Comparison of ENCODE assay signal across 8 mouse cellular contexts in the genomic region with DNA sequence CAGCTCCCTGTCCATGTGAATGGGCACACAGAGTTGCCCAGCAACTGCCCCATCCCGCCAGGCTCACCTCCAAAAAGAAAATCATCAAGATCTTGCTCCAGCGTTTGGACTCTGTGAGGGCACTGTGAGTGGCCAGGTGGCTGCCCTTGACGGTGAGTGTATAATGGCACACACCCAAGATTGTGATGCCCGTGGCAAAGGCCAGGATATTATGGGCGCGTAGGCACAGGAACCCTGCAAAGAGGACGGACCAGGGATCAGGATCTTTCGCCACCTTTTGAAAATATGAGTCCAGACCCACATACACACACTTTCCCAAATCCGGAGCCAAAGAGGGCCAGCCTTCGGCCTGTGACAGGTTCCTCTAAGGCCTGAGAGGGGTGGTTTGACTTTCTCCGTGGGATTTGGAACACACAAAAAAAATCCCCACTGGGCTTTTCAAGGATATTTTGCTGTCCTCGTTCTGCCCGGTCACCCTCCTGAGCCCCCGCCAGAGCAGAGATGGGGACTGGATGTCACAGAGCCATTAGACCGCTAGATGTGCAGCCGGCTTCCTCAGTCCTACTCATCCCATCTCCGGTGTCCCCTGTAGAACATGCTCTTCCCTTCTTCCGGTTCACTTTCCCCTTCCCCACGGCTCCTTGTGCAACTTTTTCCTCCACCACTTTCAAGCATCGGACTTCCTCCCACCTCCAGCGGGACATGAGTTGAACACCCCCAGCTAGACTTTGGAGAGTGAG. TPM values are rescaled to one million over a fixed set of nuclear protein-coding genes. Genes with fewer than 3 reads are reported as not detected.
DNase-seq lines count a peak whose midpoint lies in the region; ATAC-seq and TF ChIP-seq lines count a peak whose summit lies in the region.

No protein-coding gene starts in this region.

- 59% methylated on average over 21 of the region's 21 CpGs for WGBS in bone marrow, adult 2 months
- WGBS in forebrain, postnatal 0 days, result 50% methylated on average over 21 of the region's 21 CpGs
- WGBS in limb, embryonic 14.5 days, result 61% methylated on average over 21 of the region's 21 CpGs
- WGBS in stomach, embryonic 16.5 days, result 50% methylated on average over 21 of the region's 21 CpGs

- TF ChIP-seq POLR2A in bone marrow, adult 2 months (IDR thresholded peaks at IDR 0.05; ENCODE audit: borderline replicate concordance, control insufficient read depth, low read depth, low read length), result no peak
- TF ChIP-seq POLR2A in limb, embryonic 14.5 days (IDR thresholded peaks at IDR 0.05; ENCODE audit: borderline replicate concordance, extremely low read depth, insufficient read depth, insufficient read length), result no peak

- peak overlapping the region; percentile 79 for H3K27ac ChIP-seq in gastrocnemius, adult 2 months
- H3K27ac ChIP-seq in bone marrow, adult 2 months (ENCODE audit: control insufficient read depth, insufficient read depth, low read depth, low read length, poor library complexity), result no peak overlapping the region
- H3K27ac ChIP-seq in forebrain, postnatal 0 days (ENCODE audit: low read depth, low read length), result no peak overlapping the region
- H3K27ac ChIP-seq in limb, embryonic 14.5 days (replicated peaks; ENCODE audit: low read depth, low read length), result no peak overlapping the region
- peak overlapping the region; percentile 24; the same call in 1 of the 2 replicates for H3K27ac ChIP-seq in stomach, embryonic 16.5 days (ENCODE audit: low read length)

- DNase-seq in gastrocnemius, adult 2 months, result no peak
- no peak for DNase-seq in gastrocnemius, postnatal 14 days
- no peak for DNase-seq in forebrain, postnatal 0 days
- no peak for DNase-seq in limb, embryonic 14.5 days (ENCODE audit: low spot score)
- DNase-seq in right cerebral cortex, postnatal 36 days (ENCODE audit: low spot score in 2 of 2), result no peak
- no peak for DNase-seq in left cerebral cortex, postnatal 14 days (ENCODE audit: low spot score in 2 of 2)

- peak overlapping the region; percentile 78 for H3K4me3 ChIP-seq in gastrocnemius, adult 2 months
- peak overlapping the region; percentile 21 for H3K4me3 ChIP-seq in bone marrow, adult 2 months (replicated peaks; ENCODE audit: control insufficient read depth, low read depth, low read length)
- H3K4me3 ChIP-seq in forebrain, postnatal 0 days (ENCODE audit: low read depth, low read length), result peak overlapping the region; percentile 36
- H3K4me3 ChIP-seq in limb, embryonic 14.5 days (replicated peaks; ENCODE audit: low read length), result peak overlapping the region; percentile 41
- peak overlapping the region; percentile 48 for H3K4me3 ChIP-seq in stomach, embryonic 16.5 days (replicated peaks; ENCODE audit: low read length)

- H3K9ac ChIP-seq in forebrain, postnatal 0 days, result peak overlapping the region; percentile 44
- peak overlapping the region; percentile 49 for H3K9ac ChIP-seq in limb, embryonic 14.5 days (ENCODE audit: low read depth, low read length, severe bottlenecking)
- peak overlapping the region; percentile 71 for H3K9ac ChIP-seq in stomach, embryonic 16.5 days (ENCODE audit: low read length)

- H3K27me3 ChIP-seq in forebrain, postnatal 0 days (ENCODE audit: insufficient read depth, low read length), result no peaks in the 10 kb centered on the region
- H3K27me3 ChIP-seq in limb, embryonic 14.5 days (ENCODE audit: control insufficient read depth, insufficient read depth, low read length), result peaks cover 27% of the 10 kb centered on the region
- 0 out of 2 replicates have a peak, but pooled peaks cover 5% of the 10 kb centered on the region for H3K27me3 ChIP-seq in stomach, embryonic 16.5 days (ENCODE audit: control insufficient read depth, insufficient read depth, low read length)

- no peaks in the 10 kb centered on the region for H3K36me3 ChIP-seq in forebrain, postnatal 0 days (ENCODE audit: insufficient read depth)
- no peaks in the 10 kb centered on the region for H3K36me3 ChIP-seq in limb, embryonic 14.5 days (ENCODE audit: control insufficient read depth, insufficient read depth, low read length)
- H3K36me3 ChIP-seq in stomach, embryonic 16.5 days (ENCODE audit: control insufficient read depth, insufficient read depth, low read length), result no peaks in the 10 kb centered on the region

- peaks cover 1% of the 10 kb centered on the region for H3K4me1 ChIP-seq in bone marrow, adult 2 months (ENCODE audit: control insufficient read depth, insufficient read depth, low read length)
- H3K4me1 ChIP-seq in forebrain, postnatal 0 days (ENCODE audit: insufficient read depth), result peaks cover 5% of the 10 kb centered on the region
- no peaks in the 10 kb centered on the region for H3K4me1 ChIP-seq in limb, embryonic 14.5 days (ENCODE audit: control insufficient read depth, insufficient read depth, low read length)
- H3K4me1 ChIP-seq in stomach, embryonic 16.5 days (ENCODE audit: control insufficient read depth, insufficient read depth, low read length), result peaks cover 18% of the 10 kb centered on the region

- ATAC-seq in forebrain, postnatal 0 days, result peak; percentile 23
- ATAC-seq in limb, embryonic 14.5 days (ENCODE audit: low FRiP score, low read depth), result no peak
- no peak for ATAC-seq in stomach, embryonic 16.5 days (ENCODE audit: insufficient read depth, low FRiP score)

- TF ChIP-seq CTCF in gastrocnemius, adult 2 months (IDR thresholded peaks at IDR 0.05), result no peak
- no peak for TF ChIP-seq CTCF in bone marrow, adult 2 months (IDR thresholded peaks at IDR 0.05; ENCODE audit: control insufficient read depth, insufficient read depth, low read length)
- TF ChIP-seq CTCF in forebrain, postnatal 0 days (IDR thresholded peaks at IDR 0.05; ENCODE audit: low read depth), result no peak

- no peaks in the 10 kb centered on the region for H3K9me3 ChIP-seq in forebrain, postnatal 0 days (ENCODE audit: low read length)
- H3K9me3 ChIP-seq in limb, embryonic 14.5 days (ENCODE audit: control insufficient read depth, low read length), result no peaks in the 10 kb centered on the region
- no peaks in the 10 kb centered on the region for H3K9me3 ChIP-seq in stomach, embryonic 16.5 days (replicated peaks; ENCODE audit: control insufficient read depth, low read length)

- intact Hi-C loops in gastrocnemius, adult 2 months (cut with DNase I), result no loop called here
- intact Hi-C loops in gastrocnemius, postnatal 14 days (cut with DNase I; ENCODE audit: low total_unique reads), result no loop called here
- intact Hi-C loops in left cerebral cortex, postnatal 14 days (cut with DNase I), result no loop called here

- peak overlapping the region; percentile 63 for H3K4me2 ChIP-seq in forebrain, postnatal 0 days (ENCODE audit: low read depth)
- peak overlapping the region; percentile 84 for H3K4me2 ChIP-seq in limb, embryonic 14.5 days (replicated peaks; ENCODE audit: low read depth, low read length, severe bottlenecking)
- H3K4me2 ChIP-seq in stomach, embryonic 16.5 days (ENCODE audit: low read depth, low read length), result peak overlapping the region; percentile 87

RNA-seq across cellular contexts. Expression of a gene that starts 0.8 kb away (rescaled TPM):
- total RNA-seq in gastrocnemius, adult 2 months (2021), result 1 to 10 TPM; 2.4 to 5.4 TPM
- total RNA-seq in gastrocnemius, postnatal 14 days (2021), result 1 to 10 TPM; 1.6 to 1.7 TPM
- polyA plus RNA-seq in bone marrow, adult 2 months (2011; ENCODE audit: insufficient read depth, insufficient read length, low replicate concordance, missing spikeins), result 0.77 and 1.4 TPM in 2 replicates
- 3.8 and 6.5 TPM in 2 replicates for total RNA-seq in forebrain, postnatal 0 days (2014; rRNA removed)
- 0.47 and 0.48 TPM in 2 replicates for polyA plus RNA-seq in forebrain, postnatal 0 days (2015; fragmentation: Nextera tagmentation; extraction: Ambion mirVana)
- 0.35 and 0.40 TPM in 2 replicates for polyA plus RNA-seq in limb, embryonic 14.5 days (2012; rRNA removed)
- polyA plus RNA-seq in limb, embryonic 14.5 days (2014; fragmentation: Nextera tagmentation; extraction: Ambion mirVana), result 0.12 TPM in 1 of 2 replicates, not detected in the other
- 1.6 and 1.7 TPM in 2 replicates for polyA plus RNA-seq in stomach, embryonic 16.5 days (2015; fragmentation: Nextera tagmentation; extraction: Ambion mirVana)
- total RNA-seq in left cerebral cortex, postnatal 14 days (2021), result 1 to 10 TPM; 7.2 to 7.5 TPM

RNA-seq across cellular contexts. Expression of a gene that starts 10.3 kb away (rescaled TPM):
- total RNA-seq in gastrocnemius, adult 2 months (2021), result not detected
- total RNA-seq in gastrocnemius, postnatal 14 days (2021), result not detected
- polyA plus RNA-seq in bone marrow, adult 2 months (2011; ENCODE audit: insufficient read depth, insufficient read length, low replicate concordance, missing spikeins), result not detected in 2 replicates
- 0.15 TPM in 1 of 2 replicates, not detected in the other for total RNA-seq in forebrain, postnatal 0 days (2014; rRNA removed)
- 0.10 and 0.13 TPM in 2 replicates for polyA plus RNA-seq in forebrain, postnatal 0 days (2015; fragmentation: Nextera tagmentation; extraction: Ambion mirVana)
- 0.29 and 0.44 TPM in 2 replicates for polyA plus RNA-seq in limb, embryonic 14.5 days (2012; rRNA removed)
- polyA plus RNA-seq in limb, embryonic 14.5 days (2014; fragmentation: Nextera tagmentation; extraction: Ambion mirVana), result 0.08 and 0.19 TPM in 2 replicates
- polyA plus RNA-seq in stomach, embryonic 16.5 days (2015; fragmentation: Nextera tagmentation; extraction: Ambion mirVana), result 1.9 and 2.5 TPM in 2 replicates
- total RNA-seq in left cerebral cortex, postnatal 14 days (2021), result under 1 TPM in 1 of 2 experiments, not detected in 1; 0.38 TPM

RNA-seq across cellular contexts. Expression of a gene that starts 19.8 kb away (rescaled TPM):
- 1 to 10 TPM; 2.9 to 4.4 TPM for total RNA-seq in gastrocnemius, adult 2 months (2021)
- 1 to 10 TPM; 5.4 to 6.0 TPM for total RNA-seq in gastrocnemius, postnatal 14 days (2021)
- 9.9 and 21.2 TPM in 2 replicates for polyA plus RNA-seq in bone marrow, adult 2 months (2011; ENCODE audit: insufficient read depth, insufficient read length, low replicate concordance, missing spikeins)
- total RNA-seq in forebrain, postnatal 0 days (2014; rRNA removed), result 18.6 and 26.2 TPM in 2 replicates
- 14.0 and 16.4 TPM in 2 replicates for polyA plus RNA-seq in forebrain, postnatal 0 days (2015; fragmentation: Nextera tagmentation; extraction: Ambion mirVana)
- polyA plus RNA-seq in limb, embryonic 14.5 days (2012; rRNA removed), result 16.8 and 21.8 TPM in 2 replicates
- 11.5 and 13.0 TPM in 2 replicates for polyA plus RNA-seq in limb, embryonic 14.5 days (2014; fragmentation: Nextera tagmentation; extraction: Ambion mirVana)
- polyA plus RNA-seq in stomach, embryonic 16.5 days (2015; fragmentation: Nextera tagmentation; extraction: Ambion mirVana), result 15.4 and 15.9 TPM in 2 replicates
- total RNA-seq in left cerebral cortex, postnatal 14 days (2021), result 10 to 100 TPM; 19.6 to 20.8 TPM

RNA-seq across cellular contexts. Expression of a gene that starts 25.2 kb away (rescaled TPM):
- under 1 TPM; 0.61 to 0.81 TPM for total RNA-seq in gastrocnemius, adult 2 months (2021)
- total RNA-seq in gastrocnemius, postnatal 14 days (2021), result under 1 TPM; 0.25 to 0.73 TPM
- 0.29 TPM in 1 of 2 replicates, not detected in the other for polyA plus RNA-seq in bone marrow, adult 2 months (2011; ENCODE audit: insufficient read depth, insufficient read length, low replicate concordance, missing spikeins)
- 0.23 and 0.33 TPM in 2 replicates for total RNA-seq in forebrain, postnatal 0 days (2014; rRNA removed)
- 0.06 and 0.09 TPM in 2 replicates for polyA plus RNA-seq in forebrain, postnatal 0 days (2015; fragmentation: Nextera tagmentation; extraction: Ambion mirVana)
- polyA plus RNA-seq in limb, embryonic 14.5 days (2012; rRNA removed), result not detected in 2 replicates
- not detected in 2 replicates for polyA plus RNA-seq in limb, embryonic 14.5 days (2014; fragmentation: Nextera tagmentation; extraction: Ambion mirVana)
- polyA plus RNA-seq in stomach, embryonic 16.5 days (2015; fragmentation: Nextera tagmentation; extraction: Ambion mirVana), result 0.62 and 0.76 TPM in 2 replicates
- total RNA-seq in left cerebral cortex, postnatal 14 days (2021), result under 1 TPM; 0.33 to 0.44 TPM

RNA-seq across cellular contexts. Expression of a gene that starts 29.6 kb away (rescaled TPM):
- total RNA-seq in gastrocnemius, adult 2 months (2021), result under 1 TPM in 1 of 2 experiments, not detected in 1; 0.06 TPM
- not detected for total RNA-seq in gastrocnemius, postnatal 14 days (2021)
- not detected in 2 replicates for polyA plus RNA-seq in bone marrow, adult 2 months (2011; ENCODE audit: insufficient read depth, insufficient read length, low replicate concordance, missing spikeins)
- 1.5 and 1.6 TPM in 2 replicates for total RNA-seq in forebrain, postnatal 0 days (2014; rRNA removed)
- polyA plus RNA-seq in forebrain, postnatal 0 days (2015; fragmentation: Nextera tagmentation; extraction: Ambion mirVana), result 0.35 and 0.48 TPM in 2 replicates
- 0.20 and 0.21 TPM in 2 replicates for polyA plus RNA-seq in limb, embryonic 14.5 days (2012; rRNA removed)
- not detected in 2 replicates for polyA plus RNA-seq in limb, embryonic 14.5 days (2014; fragmentation: Nextera tagmentation; extraction: Ambion mirVana)
- not detected in 2 replicates for polyA plus RNA-seq in stomach, embryonic 16.5 days (2015; fragmentation: Nextera tagmentation; extraction: Ambion mirVana)
- total RNA-seq in left cerebral cortex, postnatal 14 days (2021), result 10 to 100 TPM; 39.9 TPM

Comparison
In these comparisons a context has a peak if more than half of its experiments do, and no peak if none do; other contexts are left out.
1. H3K27ac ChIP-seq: peak in gastrocnemius, adult 2 months (single experiment) and stomach, embryonic 16.5 days (single experiment); none in bone marrow, adult 2 months (single experiment), forebrain, postnatal 0 days (single experiment) and limb, embryonic 14.5 days (single experiment).
2. H3K4me3 ChIP-seq: peak in every context shown above with its lines; median percentile 78 in gastrocnemius, adult 2 months; 48 in stomach, embryonic 16.5 days; 41 in limb, embryonic 14.5 days; 36 in forebrain, postnatal 0 days; 21 in bone marrow, adult 2 months.
3. Peak in every context shown above with its lines, with median percentiles within 50 percentile points of each other: H3K4me2 ChIP-seq and H3K9ac ChIP-seq.